Mouse (Mus musculus) left cerebral cortex, postnatal 14 days (tissue): ENCODE measurements at regions not wholly inside any gene's neighbourhood (a gene's known extent, or its start where the extent isn't known, plus 50 kb on each side); places are given as distances from the start of the nearest gene placed in this dataset.

Experiments used
- DNase-seq, 2 experiments: peaks; one replicate each; pipeline ENCODE4 v3.0.0; 2021 to 2022; ENCODE audit warnings: low spot score in 2 of 2, mixed read lengths in 1 of 2
- intact Hi-C: fragments of 180-260 bp; cut with DNase I; formaldehyde crosslinking; loops from one replicate; pipeline ENCODE4 v1.15.1; 2025

DNA sequence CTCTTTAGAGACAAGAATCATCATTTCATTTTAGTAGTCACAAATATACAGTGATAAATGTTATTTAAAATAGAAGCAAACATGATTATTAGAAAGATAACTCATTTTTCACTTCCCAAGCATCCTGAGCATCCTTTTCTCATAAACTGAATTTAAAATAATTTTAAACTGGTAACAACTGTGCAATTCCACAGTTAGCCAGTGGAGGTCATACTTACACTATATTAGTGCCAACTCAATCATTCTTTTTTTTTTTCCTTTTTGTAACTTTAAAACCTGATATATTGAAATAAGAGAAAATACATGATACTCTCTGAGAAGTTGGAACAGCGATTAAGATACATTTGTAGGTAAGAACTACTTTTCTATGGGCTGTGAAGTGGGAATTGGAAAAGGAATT lies 113.2 kb upstream of the Gm17509 start:
- DNase-seq: peak; percentile 31 to 54
- intact Hi-C loops: loop anchor here (10.0 kb wide), 1 partner anchor 1021 kb away; no protein-coding TSS in a partner anchor

DNA sequence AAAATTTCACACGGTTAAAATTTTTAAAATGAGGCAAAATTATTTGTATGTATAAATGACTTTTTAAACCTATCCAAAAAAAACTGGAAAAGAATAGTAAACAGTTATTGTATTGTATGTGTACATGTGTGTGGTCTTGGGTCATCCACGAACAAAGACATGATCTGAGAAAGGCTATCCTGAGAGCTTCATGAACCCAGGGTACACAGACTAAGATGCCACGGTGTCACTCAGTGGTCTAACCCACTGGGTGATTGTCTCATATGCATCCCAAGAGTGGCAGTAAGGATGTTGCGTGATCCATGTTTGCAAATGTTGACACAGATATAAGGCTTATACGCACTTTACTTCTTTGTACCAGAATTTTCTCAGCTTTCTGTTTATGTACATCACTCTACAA lies 113.7 kb upstream of the Gm17509 start:
- no peak for DNase-seq
- intact Hi-C loops: loop anchor here (10.0 kb wide), 1 partner anchor 1020 kb away; no protein-coding TSS in a partner anchor

DNA sequence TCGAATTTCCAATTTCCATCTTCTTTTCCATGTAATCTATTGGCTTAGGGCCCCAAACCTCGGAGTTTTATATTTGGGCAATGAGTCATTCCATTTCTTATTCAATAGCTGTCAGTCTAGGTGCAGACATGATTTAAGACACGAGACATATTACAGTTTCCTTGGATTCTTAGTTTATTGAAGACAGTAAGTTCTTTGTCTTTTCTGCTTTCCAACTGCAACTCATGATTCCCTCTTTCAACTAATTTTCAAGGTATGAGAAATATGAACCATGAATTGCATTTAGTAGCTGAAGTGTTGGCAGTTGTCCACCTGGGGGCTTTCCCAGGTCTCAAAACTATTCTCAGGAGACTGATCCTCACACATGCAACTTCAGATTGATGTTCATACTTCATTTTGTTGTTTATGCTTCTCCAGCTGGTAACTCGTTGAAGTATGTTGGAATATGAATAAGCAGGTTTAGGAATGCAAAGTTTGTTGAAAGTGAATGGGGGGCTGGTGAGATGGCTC lies 160.3 kb upstream of the Gm17509 start:
- no peak for DNase-seq
- intact Hi-C loops: no loop called here

DNA sequence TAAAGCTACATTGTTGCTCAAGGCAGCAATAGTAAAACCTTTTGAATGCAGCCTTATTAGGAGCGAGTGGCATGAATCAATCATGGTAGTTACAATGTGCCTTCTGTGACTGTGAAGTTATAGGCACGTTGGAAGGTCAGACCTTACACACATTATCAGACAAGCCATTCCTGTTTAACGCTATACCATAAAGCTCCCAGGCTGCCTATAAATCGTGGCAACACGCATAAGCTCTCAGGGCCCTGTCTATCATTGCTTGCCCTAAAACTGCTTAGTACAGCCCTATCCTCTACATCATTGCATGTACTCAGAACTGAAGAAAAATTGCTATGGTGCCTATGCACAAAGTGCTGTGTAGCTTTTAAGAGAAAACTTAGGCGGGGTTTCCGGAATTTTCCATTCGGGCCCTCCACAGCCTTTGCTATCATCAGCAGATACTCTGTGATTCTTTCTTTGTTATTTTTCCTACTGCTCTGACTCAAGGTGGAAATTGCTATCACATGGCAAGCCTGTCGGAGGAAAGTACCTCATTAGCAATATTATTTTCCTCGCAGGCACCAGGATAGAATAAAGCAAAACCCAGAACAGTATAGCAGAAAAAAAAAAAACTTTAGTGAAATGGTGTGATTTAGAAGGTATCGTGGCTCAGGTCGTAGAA lies 162.7 kb upstream of the Gm17509 start:
- intact Hi-C loops: no loop called here
- no peak for DNase-seq

DNA sequence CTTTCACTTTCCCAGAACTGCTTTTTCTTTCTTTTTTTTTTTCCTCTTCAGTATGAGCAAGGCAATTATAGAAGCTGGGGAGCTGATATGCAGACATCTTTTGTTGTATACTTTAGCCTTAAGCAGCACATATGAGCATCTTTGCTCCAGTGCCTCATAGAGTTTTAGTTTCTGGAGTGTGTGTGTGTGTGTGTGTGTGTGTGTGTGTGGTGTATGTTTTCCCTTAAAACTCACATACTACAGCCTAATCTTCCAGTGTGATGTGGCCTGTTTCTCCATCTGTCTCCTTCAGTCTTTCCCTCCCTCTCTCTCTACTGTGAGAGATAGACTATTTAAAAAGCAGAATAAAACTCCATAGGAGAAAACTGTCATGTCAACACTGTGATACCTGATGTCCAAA lies 169.4 kb upstream of the Gm17509 start:
- DNase-seq: peak in 1 of 2 experiments; percentile 5
- intact Hi-C loops: no loop called here

DNA sequence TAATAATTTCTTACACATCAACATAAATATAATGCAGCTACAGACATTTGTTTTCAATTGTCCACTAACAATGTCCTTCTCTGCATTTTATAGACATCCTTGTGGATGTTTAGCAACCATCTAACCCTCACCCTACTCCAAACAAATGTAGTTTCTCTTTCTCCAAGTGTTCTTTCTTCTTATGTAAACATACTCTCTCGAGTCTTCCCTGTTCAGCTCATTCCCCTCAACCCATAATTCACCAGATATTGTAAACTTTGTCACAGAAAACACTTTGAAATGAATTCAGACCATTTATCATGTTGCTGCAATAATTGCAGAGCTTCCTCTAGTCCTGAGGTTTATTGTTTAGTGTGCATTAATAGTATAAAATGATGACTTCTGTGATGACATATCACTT lies 172.6 kb upstream of the Gm17509 start:
- no peak for DNase-seq
- intact Hi-C loops: no loop called here

DNA sequence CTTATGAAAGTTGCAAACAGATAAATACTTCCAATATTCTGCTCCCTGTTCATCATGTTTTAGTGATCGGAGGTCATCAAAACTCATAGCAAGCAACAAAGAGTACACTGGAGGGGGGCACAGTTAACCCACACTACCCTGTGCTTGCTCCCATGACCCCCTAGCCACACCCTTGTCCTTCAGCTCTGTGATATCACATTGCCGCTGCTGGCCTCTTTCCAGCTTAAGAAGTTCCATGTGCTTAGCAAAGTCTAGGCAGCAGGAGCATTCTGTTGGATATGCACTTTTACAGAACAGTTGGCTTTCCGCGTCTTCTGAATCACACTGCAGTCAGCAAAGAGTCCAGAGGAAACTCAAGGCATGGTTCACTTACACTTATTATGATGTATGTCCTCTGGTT lies 180.4 kb upstream of the Gm17509 start:
- DNase-seq: peak; percentile 8
- intact Hi-C loops: no loop called here

DNA sequence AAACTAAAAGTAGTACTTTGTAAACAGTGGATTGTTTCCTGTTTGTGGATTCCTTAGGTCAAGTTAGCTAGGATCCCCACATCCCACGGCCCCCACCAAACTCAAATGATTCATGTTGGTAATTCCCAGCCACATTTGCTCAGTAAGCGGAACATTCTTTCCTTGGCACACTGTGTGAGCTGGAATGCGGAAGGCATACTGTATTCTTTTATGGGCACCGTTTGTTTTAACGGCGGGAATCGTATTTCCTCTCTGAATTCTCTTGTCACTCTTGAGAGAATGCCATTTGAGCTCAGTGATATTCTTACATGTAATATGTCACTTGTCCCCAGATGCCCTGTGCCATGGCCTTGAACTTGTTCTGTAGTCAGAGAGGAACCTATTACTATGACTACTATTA lies 189.1 kb upstream of the Gm17509 start:
- no peak for DNase-seq
- intact Hi-C loops: no loop called here

DNA sequence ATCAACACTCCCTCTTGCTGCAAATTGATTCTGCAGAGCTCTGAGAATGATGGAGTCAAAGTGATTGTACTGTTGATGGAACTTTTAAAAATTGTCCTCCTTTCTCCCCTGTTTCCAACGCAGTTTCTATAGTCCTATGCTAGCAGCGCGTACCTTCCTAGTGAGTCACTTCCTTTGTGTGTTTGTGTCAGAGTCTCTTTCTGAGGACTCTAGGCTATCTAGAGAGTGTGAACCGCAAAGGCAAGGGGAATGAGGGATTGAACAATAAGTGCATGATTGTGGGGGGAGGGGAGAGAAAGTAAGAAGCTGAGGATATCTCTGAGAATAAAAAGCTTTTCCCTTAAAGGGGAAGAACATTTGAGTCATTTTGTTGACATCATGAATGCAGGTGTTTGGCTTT lies 188.5 kb upstream of the Hcn1 start:
- intact Hi-C loops: no loop called here
- no peak for DNase-seq

DNA sequence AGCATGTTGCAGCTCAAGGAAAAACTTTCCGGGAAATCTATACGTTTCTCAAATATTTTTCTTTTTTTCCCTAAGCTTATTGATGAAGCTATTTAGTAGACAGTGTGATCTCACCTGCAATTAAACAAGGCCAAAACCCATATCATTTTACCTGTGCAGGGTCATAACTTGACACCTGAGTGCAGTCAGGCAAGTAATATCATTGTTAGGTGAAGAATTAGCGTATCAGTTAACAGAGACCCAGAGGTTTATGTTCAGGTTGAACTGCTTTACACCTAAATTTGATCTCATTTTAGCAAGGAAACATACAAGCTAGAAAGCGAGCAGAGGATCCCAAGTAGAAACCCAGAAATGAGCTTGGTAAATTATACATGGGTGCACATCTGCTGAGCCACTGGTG lies 178.6 kb upstream of the Hcn1 start:
- no peak for DNase-seq
- intact Hi-C loops: no loop called here

DNA sequence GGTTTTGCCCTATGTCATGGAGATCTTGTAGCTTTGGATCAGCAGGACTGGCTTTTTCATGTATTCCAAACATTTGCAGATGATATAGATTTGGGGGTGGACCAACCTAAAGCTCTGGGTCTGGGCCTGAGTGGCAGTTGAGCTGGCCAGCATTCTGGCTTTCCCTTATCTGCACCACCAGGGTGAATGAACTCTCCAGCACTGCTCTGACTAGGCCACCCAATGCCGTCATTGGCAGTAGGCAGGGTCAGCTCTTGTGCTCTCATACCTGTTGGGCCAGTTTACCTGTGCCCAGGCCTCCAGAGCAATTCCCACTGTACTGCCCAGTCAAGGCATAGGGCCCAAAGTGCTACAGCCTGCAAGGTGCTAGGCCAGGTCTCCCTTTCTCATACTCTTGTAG lies 177.1 kb upstream of the Hcn1 start:
- intact Hi-C loops: no loop called here
- DNase-seq: no peak

DNA sequence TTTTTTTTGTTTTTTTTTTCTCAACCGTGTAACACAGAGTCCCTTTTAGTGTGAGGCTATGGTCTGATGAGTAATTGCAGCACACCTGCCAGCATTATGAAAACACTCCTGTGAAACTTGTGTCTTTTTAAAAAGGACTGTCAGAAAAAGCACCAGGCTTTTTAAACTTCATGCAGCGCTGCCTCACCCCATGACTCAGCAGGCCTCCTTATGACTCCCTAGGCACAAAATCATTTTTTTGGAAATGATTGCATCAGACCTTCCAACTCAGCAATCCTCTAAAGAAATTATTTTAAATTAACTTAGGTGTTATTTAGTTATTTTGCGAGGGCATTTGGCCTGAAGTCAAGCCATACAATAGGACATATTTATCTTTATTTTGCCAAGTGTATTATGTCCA lies 134.7 kb upstream of the Hcn1 start:
- DNase-seq: no peak
- intact Hi-C loops: no loop called here

DNA sequence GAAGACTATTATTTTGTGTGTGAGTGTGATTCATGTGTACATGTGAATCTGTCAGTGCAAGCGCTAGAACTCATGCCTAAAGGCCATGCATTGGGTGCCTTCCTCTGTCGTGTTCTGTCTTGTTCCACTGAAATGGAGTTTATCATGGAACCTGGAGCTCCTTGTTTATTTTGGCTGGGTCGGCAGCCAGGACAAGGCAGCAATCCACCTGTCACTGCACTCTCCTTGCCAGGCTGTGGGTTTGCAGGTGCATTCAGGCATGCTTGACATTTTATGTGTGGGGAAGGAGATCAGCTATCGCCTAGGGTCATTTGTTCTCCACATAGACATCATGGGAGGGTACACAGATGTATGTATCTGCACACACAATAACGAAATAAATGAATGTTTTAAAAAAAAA lies 129.4 kb upstream of the Hcn1 start:
- intact Hi-C loops: no loop called here
- no peak for DNase-seq

DNA sequence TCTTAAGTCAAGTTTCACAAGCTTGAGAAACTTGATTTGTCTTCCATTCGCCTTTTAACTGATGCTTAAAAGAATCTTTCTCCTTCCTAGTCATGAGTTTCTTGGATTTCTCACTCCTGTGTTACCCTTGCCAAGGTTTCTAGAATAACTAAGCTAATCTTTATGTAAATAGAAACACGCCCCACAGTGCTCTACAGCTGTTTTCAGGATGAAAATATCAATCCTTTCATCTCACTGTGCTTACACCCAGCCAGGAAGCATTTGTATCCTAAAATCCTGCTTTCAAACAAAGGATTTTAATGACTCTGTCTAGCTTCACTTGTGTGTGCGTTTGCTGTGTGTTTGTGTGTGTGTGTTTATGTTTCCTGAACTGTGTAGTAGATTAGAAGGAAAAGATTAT lies 119.5 kb upstream of the Hcn1 start:
- DNase-seq: no peak

DNA sequence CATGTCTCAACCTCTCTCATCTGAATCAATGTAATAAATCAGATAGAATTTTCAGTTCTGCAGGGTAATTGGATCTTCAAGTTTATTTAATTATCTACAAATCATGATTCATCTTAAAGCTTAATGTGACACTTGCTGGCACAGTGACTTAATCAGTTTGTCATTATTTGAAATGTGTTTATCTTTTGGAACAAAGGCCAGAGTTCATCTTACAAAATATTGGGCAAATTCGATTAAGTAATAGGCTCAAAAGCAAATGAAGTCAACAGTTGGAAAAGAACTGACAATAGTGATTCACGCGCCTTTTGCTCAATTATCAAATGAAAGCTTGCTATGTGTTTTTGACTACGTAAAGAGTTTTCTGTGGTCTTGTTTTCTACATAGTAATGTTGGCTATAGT lies 93.4 kb upstream of the Hcn1 start:
- DNase-seq: no peak

More for the DNA sequence above, 119.5 kb upstream of the Hcn1 start:
- intact Hi-C loops: no loop called here

DNA sequence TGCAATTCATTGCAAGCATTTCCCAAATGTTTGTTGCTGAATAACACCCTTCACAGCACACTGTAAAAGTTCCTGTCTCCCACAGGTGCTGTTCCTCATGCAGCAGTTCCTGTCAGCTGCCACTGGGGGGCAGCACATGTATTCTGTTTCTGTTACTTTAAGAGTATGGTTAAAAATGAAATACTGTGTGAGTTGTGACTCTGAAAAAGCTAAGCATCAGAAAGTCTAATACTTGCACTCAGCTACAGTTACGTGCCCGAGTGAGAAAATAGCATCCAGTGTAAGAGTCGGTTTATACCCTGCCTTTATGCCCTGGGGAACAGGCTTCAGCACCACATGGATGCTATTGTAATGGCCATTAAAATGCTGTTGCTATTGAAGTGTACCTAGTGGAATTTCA lies 52.0 kb upstream of the Hcn1 start:
- DNase-seq: peak; percentile 39 to 62
- intact Hi-C loops: loop anchor here (5.0 kb wide), 1 partner anchor 802 kb away; no protein-coding TSS in a partner anchor

More for the DNA sequence above, 93.4 kb upstream of the Hcn1 start:
- intact Hi-C loops: no loop called here
